Mouse (Mus musculus) forebrain, embryonic 14.5 days (tissue): ENCODE results near the gene Ndufab1. TPM values are rescaled to one million over a fixed set of nuclear protein-coding genes. Genes with fewer than 3 reads are reported as not detected.
A peak's percentile ranks its signal among the peaks of the same experiment; 100 is the strongest.
"Not testable (repeated sequence)": the region's sequence is repeated elsewhere in the genome, so short reads cannot be mapped to it uniquely, and the experiment has no call there.

ENCODE experiments used
- ATAC-seq: fragments of 200-750 bp; cut with Nextera tagmentation; 2 replicates; pipeline ENCODE4 v1.8.0; 2017; ENCODE audit warnings: mild to moderate bottlenecking, moderate library complexity
- DNase-seq: peaks from one replicate; pipeline ENCODE4 v3.0.0-alpha.2; 2015; ENCODE audit warnings: low spot score
- H3K27ac ChIP-seq: fragments of 300-500 bp; sonication (generic); 2 replicates; pipeline ENCODE4 v1.5.1; 2014; ENCODE audit warnings: low read depth, mild to moderate bottlenecking, control low read depth, low read length, moderate library complexity
- H3K27me3 ChIP-seq: fragments of 300-500 bp; sonication (generic); replicated peaks from 2 replicates; pipeline ENCODE4 v1.6.1; 2014; ENCODE audit warnings: low read length, control low read depth, mixed read lengths; ENCODE audit not compliant: control insufficient read depth, insufficient read depth
- H3K36me3 ChIP-seq: fragments of 300-500 bp; sonication (generic); 2 replicates; pipeline ENCODE4 v1.6.1; 2014; ENCODE audit warnings: low read length, control low read depth; ENCODE audit not compliant: control insufficient read depth, insufficient read depth
- H3K4me1 ChIP-seq: fragments of 300-500 bp; sonication (generic); 2 replicates; pipeline ENCODE4 v1.6.1; 2014; ENCODE audit warnings: antibody characterized with exemption, low read length, control low read depth; ENCODE audit not compliant: control insufficient read depth, insufficient read depth
- H3K4me2 ChIP-seq: fragments of 300-500 bp; sonication (generic); 2 replicates; pipeline ENCODE4 v1.6.1; 2014; ENCODE audit warnings: mild to moderate bottlenecking, control low read depth, low read length
- H3K4me3 ChIP-seq: fragments of 300-500 bp; sonication (generic); 2 replicates; pipeline ENCODE4 v1.5.1; 2014; ENCODE audit warnings: low read depth, low read length, control low read depth
- H3K9ac ChIP-seq: fragments of 300-500 bp; sonication (generic); 2 replicates; pipeline ENCODE4 v1.6.1; 2014; ENCODE audit warnings: mild to moderate bottlenecking, low read length, control low read depth, moderate library complexity
- H3K9me3 ChIP-seq: fragments of 300-500 bp; sonication (generic); replicated peaks from 2 replicates; pipeline ENCODE4 v1.6.1; 2016; ENCODE audit warnings: low read length, control low read depth, mixed read lengths; ENCODE audit not compliant: control insufficient read depth
- WGBS: fragments of 180-500 bp; shearing (Covaris S2); extraction: QIAGEN DNeasy Blood & Tissue Kit; methylation state at CpG from one replicate; pipeline ENCODE4 v1.1.7; 2014; 5-methylcytosine and 5-hydroxymethylcytosine counted together
- polyA plus RNA-seq: library from polyadenylated mRNA; unstranded; fragments of >200 nt; fragmentation: Nextera tagmentation; extraction: Ambion mirVana; gene quantifications from 2 replicates; pipeline ENCODE4 v1.2.1, GENCODE M21; 2014

Gene Ndufab1
- polyA plus RNA-seq, 1 experiment from 2014 or later, result 563 TPM

- H3K9me3 ChIP-seq, result no peaks in the 10 kb centered on the region
- no peak overlapping the region for H3K9ac ChIP-seq
- ATAC-seq (no peak), DNase-seq (no peak)
- H3K27me3 ChIP-seq, result no peaks in the 10 kb centered on the region
- no peak overlapping the region for H3K27ac ChIP-seq
- 71% methylated on average over 8 of the region's 8 CpGs for WGBS
- no peak overlapping the region for H3K4me3 ChIP-seq
- H3K4me1 ChIP-seq, result no peaks in the 10 kb centered on the region
- peaks cover 58% of the 10 kb centered on the region for H3K36me3 ChIP-seq
- H3K4me2 ChIP-seq, result no peak overlapping the region
These were observed 23.9 kb upstream of the Ndufab1 start for GRCm38 (mm10) chr7:122125636-122126035.

GRCm38 (mm10) chr7:122123518-122123917, 21.8 kb upstream of the Ndufab1 start:
- WGBS, result 92% methylated on average over 4 of the region's 4 CpGs
- Histone ChIP-seq H3K9me3 (no peaks in the 10 kb centered on the region), H3K4me1 (no peaks in the 10 kb centered on the region), H3K27me3 (no peaks in the 10 kb centered on the region), H3K9ac (no peak overlapping the region), H3K4me3 (no peak overlapping the region), H3K36me3 (peaks cover 61% of the 10 kb centered on the region), H3K4me2 (no peak overlapping the region), H3K27ac (no peak overlapping the region)
- DNase-seq (no peak), ATAC-seq (no peak)

- H3K9me3 ChIP-seq, result no peaks in the 10 kb centered on the region
- peaks cover 29% of the 10 kb centered on the region for H3K36me3 ChIP-seq
- no peak overlapping the region for H3K4me3 ChIP-seq
- no peak overlapping the region for H3K4me2 ChIP-seq
- H3K27me3 ChIP-seq, result no peaks in the 10 kb centered on the region
- H3K9ac ChIP-seq, result no peak overlapping the region
- no peak overlapping the region for H3K27ac ChIP-seq
- H3K4me1 ChIP-seq, result no peaks in the 10 kb centered on the region
- DNase-seq (no peak), ATAC-seq (no peak)
- 94% methylated on average over 6 of the region's 6 CpGs for WGBS
These were observed 6.5 kb upstream of the Ndufab1 start for GRCm38 (mm10) chr7:122108206-122108605.

GRCm38 (mm10) chr7:122101014-122101746, 506 bp downstream of the Ndufab1 start:
- WGBS, result 9% methylated on average over 23 of the region's 28 CpGs
- not testable (repeated sequence) for H3K9me3 ChIP-seq, H3K27me3 ChIP-seq, H3K27ac ChIP-seq, H3K4me1 ChIP-seq
- ATAC-seq (peak; percentile 64), DNase-seq (peak; percentile 23)
- peaks cover 19% of the 10 kb centered on the region for H3K36me3 ChIP-seq
- peak overlapping the region; percentile 66 for H3K4me3 ChIP-seq
- peak overlapping the region; percentile 61 for H3K4me2 ChIP-seq
- peak overlapping the region; percentile 77 for H3K9ac ChIP-seq

- H3K27me3 ChIP-seq, result no peaks in the 10 kb centered on the region
- H3K9me3 ChIP-seq, result no peaks in the 10 kb centered on the region
- DNase-seq (peak; percentile 67), ATAC-seq (no peak)
- H3K4me1 ChIP-seq, result peaks cover 6% of the 10 kb centered on the region
- no peak overlapping the region for H3K4me3 ChIP-seq
- no peak overlapping the region for H3K4me2 ChIP-seq
- H3K36me3 ChIP-seq, result peaks cover 39% of the 10 kb centered on the region
- 58% methylated on average over 4 of the region's 4 CpGs for WGBS
- no peak overlapping the region for H3K9ac ChIP-seq
- H3K27ac ChIP-seq, result no peak overlapping the region
These were observed 2.5 kb downstream of the Ndufab1 start for GRCm38 (mm10) chr7:122099222-122099621.

GRCm38 (mm10) chr7:122098009-122098408, 3.7 kb downstream of the Ndufab1 start:
- peaks cover 6% of the 10 kb centered on the region for H3K4me1 ChIP-seq
- H3K36me3 ChIP-seq, result peaks cover 50% of the 10 kb centered on the region
- ATAC-seq, result no peak

GRCm38 (mm10) chr7:122094564-122095330, 6.9 kb downstream of the Ndufab1 start:
- Histone ChIP-seq H3K4me3 (no peak overlapping the region), H3K9ac (no peak overlapping the region), H3K4me1 (no peaks in the 10 kb centered on the region), H3K27me3 (no peaks in the 10 kb centered on the region), H3K36me3 (peaks cover 75% of the 10 kb centered on the region), H3K9me3 (no peaks in the 10 kb centered on the region), H3K27ac (no peak overlapping the region), H3K4me2 (no peak overlapping the region)
- WGBS, result 95% methylated on average over 2 of the region's 2 CpGs
- ATAC-seq (no peak), DNase-seq (no peak)

More at GRCm38 (mm10) chr7:122098009-122098408, 3.7 kb downstream of the Ndufab1 start:
- H3K4me3 ChIP-seq, result no peak overlapping the region
- WGBS, result 91% methylated on average over 3 of the region's 3 CpGs
- DNase-seq, result no peak
- no peak overlapping the region for H3K9ac ChIP-seq
- H3K9me3 ChIP-seq, result no peaks in the 10 kb centered on the region
- no peaks in the 10 kb centered on the region for H3K27me3 ChIP-seq
- H3K4me2 ChIP-seq, result no peak overlapping the region
- no peak overlapping the region for H3K27ac ChIP-seq

GRCm38 (mm10) chr7:122087195-122087982, 14.3 kb downstream of the Ndufab1 start:
- no peak overlapping the region for H3K4me3 ChIP-seq
- no peak overlapping the region for H3K9ac ChIP-seq
- no peaks in the 10 kb centered on the region for H3K4me1 ChIP-seq
- H3K27me3 ChIP-seq, result no peaks in the 10 kb centered on the region
- DNase-seq, result no peak
- H3K9me3 ChIP-seq, result no peaks in the 10 kb centered on the region
- no peak for ATAC-seq
- peaks cover 63% of the 10 kb centered on the region for H3K36me3 ChIP-seq
- no peak overlapping the region for H3K27ac ChIP-seq
- no peak overlapping the region for H3K4me2 ChIP-seq
- 94% methylated on average over 11 of the region's 11 CpGs for WGBS
